Mouse (Mus musculus): ENCODE measurements at regions not wholly inside any gene's neighbourhood (a gene's known extent, or its start where the extent isn't known, plus 50 kb on each side); places are given as distances from the start of the nearest gene placed in this dataset.

- no peak for ATAC-seq
- Histone ChIP-seq H3K36me3 (replicated peaks; ENCODE audit: insufficient read depth, low read length) (no peaks in the 10 kb centered on the region), H3K4me2 (ENCODE audit: low read depth, low read length) (no peak overlapping the region), H3K4me1 (ENCODE audit: insufficient read depth) (no peaks in the 10 kb centered on the region), H3K4me3 (ENCODE audit: low read depth, low read length) (no peak overlapping the region), H3K27me3 (ENCODE audit: insufficient read depth, low read length) (no peaks in the 10 kb centered on the region), H3K9me3 (ENCODE audit: low read length) (no peaks in the 10 kb centered on the region; the same call in 1 of the 2 replicates), H3K9ac (replicated peaks) (no peak overlapping the region), H3K27ac (ENCODE audit: low read depth) (no peak overlapping the region)
- WGBS (ENCODE audit: insufficient replicate concordance) = 72% methylated on average over 4 of the region's 4 CpGs
- TF ChIP-seq CTCF (IDR thresholded peaks at IDR 0.05; ENCODE audit: low read depth) = no peak
- TF ChIP-seq EP300 (IDR thresholded peaks at IDR 0.05; ENCODE audit: low read depth) = no peak
- no peak for DNase-seq
Observed at GRCm38 (mm10) chr9:118240711-118241110, 90.7 kb upstream of the Cmc1 start.

- DNase-seq (no peak), ATAC-seq (no peak)
- H3K27me3 ChIP-seq (ENCODE audit: insufficient read depth, low read length) = no peaks in the 10 kb centered on the region
- H3K9me3 ChIP-seq (ENCODE audit: low read length) = no peaks in the 10 kb centered on the region
- no peak for TF ChIP-seq EP300 (IDR thresholded peaks at IDR 0.05; ENCODE audit: low read depth)
- TF ChIP-seq CTCF (IDR thresholded peaks at IDR 0.05; ENCODE audit: low read depth) = no peak
- WGBS (ENCODE audit: insufficient replicate concordance) = 48% methylated on average over 15 of the region's 15 CpGs
- H3K4me1 ChIP-seq (ENCODE audit: insufficient read depth) = no peaks in the 10 kb centered on the region
- H3K4me3 ChIP-seq (ENCODE audit: low read depth, low read length) = no peak overlapping the region
- no peak overlapping the region for H3K27ac ChIP-seq (ENCODE audit: low read depth)
- no peaks in the 10 kb centered on the region for H3K36me3 ChIP-seq (replicated peaks; ENCODE audit: insufficient read depth, low read length)
- no peak overlapping the region for H3K9ac ChIP-seq (replicated peaks)
- no peak overlapping the region for H3K4me2 ChIP-seq (ENCODE audit: low read depth, low read length)
Observed at GRCm38 (mm10) chr9:118246820-118247628, 97.0 kb upstream of the Cmc1 start.

- Histone ChIP-seq H3K36me3 (replicated peaks; ENCODE audit: insufficient read depth, low read length) (no peaks in the 10 kb centered on the region), H3K9ac (replicated peaks) (no peak overlapping the region), H3K4me3 (ENCODE audit: low read depth, low read length) (no peak overlapping the region), H3K4me1 (ENCODE audit: insufficient read depth) (no peaks in the 10 kb centered on the region), H3K9me3 (ENCODE audit: low read length) (no peaks in the 10 kb centered on the region), H3K27ac (ENCODE audit: low read depth) (no peak overlapping the region), H3K4me2 (ENCODE audit: low read depth, low read length) (no peak overlapping the region), H3K27me3 (ENCODE audit: insufficient read depth, low read length) (no peaks in the 10 kb centered on the region)
- ATAC-seq = no peak
- DNase-seq = no peak
- TF ChIP-seq EP300 (IDR thresholded peaks at IDR 0.05; ENCODE audit: low read depth) (no peak), CTCF (IDR thresholded peaks at IDR 0.05; ENCODE audit: low read depth) (no peak; the same call in 1 of the 2 replicates)
Observed at GRCm38 (mm10) chr9:118253829-118254228, 103.9 kb upstream of the Cmc1 start.

- no peaks in the 10 kb centered on the region for H3K27me3 ChIP-seq (ENCODE audit: insufficient read depth, low read length)
- H3K27ac ChIP-seq (ENCODE audit: low read depth) = no peak overlapping the region
- no peak overlapping the region for H3K9ac ChIP-seq (replicated peaks)
- no peak overlapping the region for H3K4me3 ChIP-seq (ENCODE audit: low read depth, low read length)
- H3K4me1 ChIP-seq (ENCODE audit: insufficient read depth) = no peaks in the 10 kb centered on the region
- no peaks in the 10 kb centered on the region for H3K9me3 ChIP-seq (ENCODE audit: low read length)
- WGBS (ENCODE audit: insufficient replicate concordance) = 56% methylated on average over 9 of the region's 9 CpGs
- no peaks in the 10 kb centered on the region for H3K36me3 ChIP-seq (replicated peaks; ENCODE audit: insufficient read depth, low read length)
- H3K4me2 ChIP-seq (ENCODE audit: low read depth, low read length) = no peak overlapping the region
- DNase-seq (no peak), ATAC-seq (no peak)
- no peak for TF ChIP-seq EP300 (IDR thresholded peaks at IDR 0.05; ENCODE audit: low read depth)
- no peak for TF ChIP-seq CTCF (IDR thresholded peaks at IDR 0.05; ENCODE audit: low read depth)
Observed at GRCm38 (mm10) chr9:118255200-118255733, 105.3 kb upstream of the Cmc1 start.

DNA sequence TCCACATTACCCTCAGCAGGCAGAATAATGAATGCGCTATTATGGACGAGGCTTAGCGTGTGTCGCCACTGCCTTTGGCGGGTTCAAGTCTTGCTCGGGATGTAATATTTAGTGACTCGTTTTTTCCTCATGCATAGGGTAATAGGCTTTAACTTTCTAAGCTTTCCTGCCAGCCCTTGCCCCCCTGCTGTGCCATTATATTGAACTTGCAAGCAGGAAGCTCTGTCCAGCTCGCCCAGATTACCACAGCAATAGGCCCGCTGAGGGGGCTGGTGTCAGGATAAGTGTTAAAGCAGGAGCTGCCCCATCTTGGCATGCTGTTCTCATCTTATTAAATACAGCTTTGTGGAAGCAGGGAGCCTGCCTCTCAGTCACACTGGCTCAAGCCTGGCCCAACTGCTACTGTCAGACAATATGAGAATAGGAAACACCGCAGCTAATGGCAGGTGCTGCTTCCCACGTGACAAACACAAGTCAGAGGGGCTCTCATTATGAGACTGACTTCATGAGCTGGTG is 105.8 kb upstream of the Cmc1 start:
- Histone ChIP-seq H3K4me2 (ENCODE audit: low read depth, low read length) (no peak overlapping the region), H3K36me3 (replicated peaks; ENCODE audit: insufficient read depth, low read length) (no peaks in the 10 kb centered on the region), H3K4me3 (ENCODE audit: low read depth, low read length) (no peak overlapping the region), H3K27me3 (ENCODE audit: insufficient read depth, low read length) (no peaks in the 10 kb centered on the region), H3K9me3 (ENCODE audit: low read length) (no peaks in the 10 kb centered on the region), H3K27ac (ENCODE audit: low read depth) (no peak overlapping the region), H3K4me1 (ENCODE audit: insufficient read depth) (no peaks in the 10 kb centered on the region), H3K9ac (replicated peaks) (no peak overlapping the region)
- ATAC-seq (no peak), DNase-seq (no peak)
- WGBS (ENCODE audit: insufficient replicate concordance) = 42% methylated on average over 11 of the region's 11 CpGs
- no peak for TF ChIP-seq EP300 (IDR thresholded peaks at IDR 0.05; ENCODE audit: low read depth)
- no peak for TF ChIP-seq CTCF (IDR thresholded peaks at IDR 0.05; ENCODE audit: low read depth)

DNA sequence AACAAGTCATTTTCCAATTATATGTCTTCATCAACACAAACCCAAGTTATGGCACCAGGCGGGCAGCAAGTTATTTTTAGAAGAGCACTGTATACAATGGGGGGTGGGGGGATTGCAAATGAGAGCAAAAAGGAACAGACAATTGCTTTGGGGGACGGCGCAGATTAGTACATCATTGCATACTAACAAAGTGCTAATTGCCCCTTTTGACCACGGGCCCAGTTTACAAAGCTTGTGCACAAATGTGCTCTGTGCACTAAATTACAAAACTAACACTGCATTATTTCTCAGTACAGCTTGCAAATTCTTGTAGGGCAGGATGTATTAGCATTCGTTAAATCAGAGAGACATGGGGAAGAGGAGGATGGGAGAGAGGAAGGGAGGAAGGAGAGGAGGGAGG is 116.3 kb upstream of the Cmc1 start:
- Histone ChIP-seq H3K27me3 (ENCODE audit: insufficient read depth, low read length) (no peaks in the 10 kb centered on the region), H3K27ac (ENCODE audit: low read depth) (no peak overlapping the region), H3K4me3 (ENCODE audit: low read depth, low read length) (no peak overlapping the region), H3K4me2 (ENCODE audit: low read depth, low read length) (no peak overlapping the region), H3K9me3 (ENCODE audit: low read length) (no peaks in the 10 kb centered on the region), H3K36me3 (replicated peaks; ENCODE audit: insufficient read depth, low read length) (no peaks in the 10 kb centered on the region), H3K4me1 (ENCODE audit: insufficient read depth) (no peaks in the 10 kb centered on the region), H3K9ac (replicated peaks) (no peak overlapping the region)
- WGBS (ENCODE audit: insufficient replicate concordance) = 61% methylated on average over 5 of the region's 5 CpGs
- TF ChIP-seq CTCF (IDR thresholded peaks at IDR 0.05; ENCODE audit: low read depth) = no peak
- TF ChIP-seq EP300 (IDR thresholded peaks at IDR 0.05; ENCODE audit: low read depth) = no peak
- ATAC-seq (no peak), DNase-seq (no peak)
